Mouse (Mus musculus): Measurements from ENCODE around the gene Gpr162.
"Not testable (repeated sequence)": the region's sequence is repeated elsewhere in the genome, so short reads cannot be mapped to it uniquely, and the experiment has no call there.

Gene Gpr162

GRCm38 (mm10) chr6:124863658-124864298 is at the start of gene Gpr162:
TSS of gene Gpr162 (minus strand) at chr6:124863983.
- DNase-seq, result peak; percentile 40

GRCm38 (mm10) chr6:124913214-124913613 is 49.4 kb upstream of the Gpr162 start:
- DNase-seq, result peak; percentile 39

- DNase-seq, result no peak
These were observed 47.9 kb upstream of the Gpr162 start, which contains the start of gene Lag3 for GRCm38 (mm10) chr6:124911533-124912218. TSS of gene Lag3 (minus strand) at chr6:124911705.

- no peak for DNase-seq
These were observed 46.2 kb upstream of the Gpr162 start for GRCm38 (mm10) chr6:124910032-124910431.

- no peak for DNase-seq
These were observed 44.0 kb upstream of the Gpr162 start for GRCm38 (mm10) chr6:124907767-124908166.

- DNase-seq, result no peak
These were observed 41.4 kb upstream of the Gpr162 start for GRCm38 (mm10) chr6:124904991-124905860.

- peak; percentile 87 for DNase-seq
These were observed 40.6 kb upstream of the Gpr162 start for GRCm38 (mm10) chr6:124904161-124904981.

GRCm38 (mm10) chr6:124903580-124904151 is 39.9 kb upstream of the Gpr162 start:
- peak; percentile 99 for DNase-seq

GRCm38 (mm10) chr6:124901851-124902250 is 38.1 kb upstream of the Gpr162 start:
- no peak for DNase-seq

GRCm38 (mm10) chr6:124900801-124901480 is 37.2 kb upstream of the Gpr162 start:
- peak; percentile 70 for DNase-seq

GRCm38 (mm10) chr6:124900056-124900800 is 36.4 kb upstream of the Gpr162 start:
- no peak for DNase-seq

- no peak for DNase-seq
These were observed 34.6 kb upstream of the Gpr162 start for GRCm38 (mm10) chr6:124898359-124898758.

GRCm38 (mm10) chr6:124894113-124894512 is 30.3 kb upstream of the Gpr162 start:
- not testable (repeated sequence) for DNase-seq

GRCm38 (mm10) chr6:124890997-124891396 is 27.2 kb upstream of the Gpr162 start:
- no peak for DNase-seq

GRCm38 (mm10) chr6:124888555-124889125 is 24.9 kb upstream of the Gpr162 start:
- DNase-seq, result no peak

GRCm38 (mm10) chr6:124887986-124888385 is 24.2 kb upstream of the Gpr162 start, which contains the start of gene Cd4:
TSS of gene Cd4 (minus strand) at chr6:124888221.
- DNase-seq, result no peak

GRCm38 (mm10) chr6:124885956-124886381 is 22.2 kb upstream of the Gpr162 start:
- DNase-seq, result no peak

GRCm38 (mm10) chr6:124884714-124885500 is 21.1 kb upstream of the Gpr162 start:
- no peak for DNase-seq

- no peak for DNase-seq
These were observed 19.6 kb upstream of the Gpr162 start for GRCm38 (mm10) chr6:124883351-124883750.
